Mouse (Mus musculus): ENCODE measurements around the gene Npas3.

DNA sequence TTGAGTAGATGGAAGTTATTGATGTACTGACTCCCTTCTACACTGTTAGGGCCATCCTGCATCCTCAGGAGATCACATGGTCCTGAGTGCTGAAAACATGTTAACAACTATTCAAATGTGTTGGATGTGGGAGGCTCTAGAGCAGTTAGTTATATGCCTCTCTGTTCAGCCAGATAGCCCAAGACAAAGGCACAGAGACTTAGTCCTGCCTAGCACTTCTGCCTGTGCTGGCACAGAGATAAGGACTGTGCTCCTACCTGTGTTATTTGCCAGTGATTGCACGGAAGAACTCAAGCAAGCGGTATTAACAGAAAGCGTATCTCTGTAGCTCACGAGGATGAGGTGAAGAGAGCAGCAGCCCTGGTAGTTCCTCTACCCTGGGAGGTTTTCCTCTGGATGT is 571.5 kb downstream of the Npas3 start:
- TF ChIP-seq POLR2A (IDR thresholded peaks at IDR 0.05; ENCODE audit: insufficient read length, low read depth) (no peak), MAX (IDR thresholded peaks at IDR 0.05; ENCODE audit: low read depth) (no peak), USF1 (IDR thresholded peaks at IDR 0.05; ENCODE audit: low read depth) (no peak), TCF3 (IDR thresholded peaks at IDR 0.05; ENCODE audit: insufficient read length, low read depth) (no peak), POLR2AphosphoS2 (IDR thresholded peaks at IDR 0.05; ENCODE audit: insufficient read length, low read depth) (no peak), MYOD1 (IDR thresholded peaks at IDR 0.05; ENCODE audit: control insufficient read depth in 1 of 3, insufficient read length in 2 of 3, low read depth in 2 of 3) (no peak), REST (IDR thresholded peaks at IDR 0.05; ENCODE audit: insufficient read depth, insufficient read length) (no peak), E2F4 (IDR thresholded peaks at IDR 0.05; ENCODE audit: insufficient read depth) (no peak), MYOG (IDR thresholded peaks at IDR 0.05; ENCODE audit: control insufficient read depth in 1 of 3, insufficient read depth in 1 of 3, insufficient read length in 2 of 3, low read depth in 2 of 3) (no peak), SRF (IDR thresholded peaks at IDR 0.05; ENCODE audit: control insufficient read depth, insufficient read length, low read depth) (no peak), TCF12 (IDR thresholded peaks at IDR 0.05; ENCODE audit: insufficient read depth, poor library complexity, severe bottlenecking) (no peak), CEBPB (IDR thresholded peaks at IDR 0.05; ENCODE audit: insufficient read depth, poor library complexity, severe bottlenecking) (no peak)
